Mouse (Mus musculus) ES-E14 (cell line): Measurements from ENCODE around the gene Ube2l6. TPM values are rescaled to one million over a fixed set of nuclear protein-coding genes. Genes with fewer than 3 reads are reported as not detected.

Source experiments
- DNase-seq: peaks from one replicate; pipeline ENCODE4 v3.0.0-alpha.2; 2013; ENCODE audit warnings: low read depth, low spot score
- H3K27ac ChIP-seq: 2 replicates; pipeline ENCODE4 v1.5.1; 2012; ENCODE audit warnings: low read depth, mild to moderate bottlenecking, low read length, moderate library complexity, mixed read lengths; ENCODE audit not compliant: poor library complexity, insufficient read depth, severe bottlenecking
- H3K36me3 ChIP-seq: 2 replicates; pipeline ENCODE4 v1.6.1; 2012; ENCODE audit warnings: mild to moderate bottlenecking, low read length, moderate library complexity, mixed read lengths; ENCODE audit not compliant: control insufficient read depth, poor library complexity, insufficient read depth, severe bottlenecking
- H3K4me1 ChIP-seq, 2 experiments: fragments of 150-350 bp in 1 of 2; sonication (generic) in 1 of 2; 2 replicates each; pipeline ENCODE4 v1.6.1; 2012; ENCODE audit warnings: low read length in 2 of 2, mild to moderate bottlenecking in 1 of 2, mixed read lengths in 1 of 2; ENCODE audit not compliant: control insufficient read depth in 2 of 2, insufficient read depth in 2 of 2, poor library complexity in 1 of 2
- H3K4me3 ChIP-seq, 2 experiments: fragments of 150-350 bp in 1 of 2; sonication (generic) in 1 of 2; 2 replicates each; pipeline ENCODE4 v1.5.1; 2012; ENCODE audit warnings: low read length in 2 of 2, low read depth in 1 of 2, mild to moderate bottlenecking in 1 of 2, mixed read lengths in 1 of 2; ENCODE audit not compliant: insufficient read depth in 1 of 2, poor library complexity in 1 of 2, severe bottlenecking in 1 of 2
- H3K9ac ChIP-seq: 2 replicates; pipeline ENCODE4 v1.6.1; 2012; ENCODE audit warnings: low read depth, mild to moderate bottlenecking, low read length, mixed read lengths; ENCODE audit not compliant: poor library complexity, insufficient read depth, severe bottlenecking
- H3K9me3 ChIP-seq: fragments of 150-350 bp; sonication (generic); 2 replicates; pipeline ENCODE4 v1.6.1; 2012; ENCODE audit warnings: low read depth, mild to moderate bottlenecking, low read length; ENCODE audit not compliant: control insufficient read depth, insufficient read depth
- CHD2 ChIP-seq: IDR thresholded peaks from 2 replicates; pipeline ENCODE4 v1.6.1; 2014; ENCODE audit warnings: mild to moderate bottlenecking, low read depth, low read length, inconsistent platforms
- HCFC1 ChIP-seq: IDR thresholded peaks from 2 replicates; pipeline ENCODE4 v1.6.1; 2012; ENCODE audit warnings: low read length, inconsistent platforms, borderline replicate concordance; ENCODE audit not compliant: insufficient read depth
- MAFK ChIP-seq: IDR thresholded peaks from 2 replicates; pipeline ENCODE4 v1.6.1; 2014; ENCODE audit warnings: mild to moderate bottlenecking, low read depth, low read length, inconsistent platforms; ENCODE audit not compliant: insufficient read depth
- ZC3H11A ChIP-seq: IDR thresholded peaks from 2 replicates; pipeline ENCODE4 v1.6.1; 2012; ENCODE audit warnings: low read depth, mild to moderate bottlenecking, inconsistent platforms, low read length, borderline replicate concordance
- ZNF384 ChIP-seq: IDR thresholded peaks from 2 replicates; pipeline ENCODE4 v1.6.1; 2012; ENCODE audit warnings: low read depth, low read length, inconsistent platforms
- in situ Hi-C, 2 experiments: fragments of 600-800 bp; cut with MboI; formaldehyde crosslinking; loops; one replicate each; pipeline ENCODE4 v1.15.1; 2025; ENCODE audit warnings: low sequenced_read_pairs in 2 of 2, inconsistent platforms in 1 of 2; ENCODE audit not compliant: unreplicated experiment in 2 of 2
- total RNA-seq: library from RNA; depleted of rRNA; stranded (reverse); fragments of 300-350 nt; gene quantifications from 2 replicates; pipeline ENCODE4 v1.2.3, GENCODE M21; 2012; rRNA removed

Gene Ube2l6
- 0.58 and 1.9 TPM in 2 replicates for total RNA-seq

DNA sequence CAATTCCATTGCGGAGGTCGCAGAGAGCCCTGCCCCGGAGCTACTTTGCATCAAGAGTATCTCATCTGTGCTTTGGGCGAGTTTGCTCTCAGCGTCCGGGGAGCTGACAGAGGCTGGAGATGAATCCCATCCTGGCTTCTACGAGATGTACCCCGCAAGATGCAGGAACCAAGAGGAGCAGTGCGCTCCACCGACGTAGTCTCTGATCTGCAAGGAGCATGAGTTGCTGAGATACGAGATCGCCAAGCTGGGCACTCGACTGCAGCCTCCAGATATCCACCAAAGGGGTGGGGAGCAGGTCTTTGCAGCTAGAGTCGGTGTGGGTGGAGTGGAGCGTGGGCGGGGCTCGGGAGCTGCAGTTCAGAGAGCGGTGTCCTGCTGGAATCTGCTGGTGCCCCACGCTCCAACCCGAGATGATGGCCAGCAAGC, at the start of gene Ube2l6:
Ube2l6 (plus strand) TSS at position 336 of the 429 bp plus-strand sequence.
- Histone ChIP-seq H3K27ac (no peak within 1 kb of the TSS), H3K4me1 (peaks cover 0 to 2% of the 10 kb centered on the region in 2 experiments; a peak in 1 of 4 replicates), H3K36me3 (no peaks in the 10 kb centered on the region), H3K4me3 (peak within 1 kb of the TSS; percentile 65 to 72), H3K9ac (peak within 1 kb of the TSS; percentile 23; the same call in 1 of the 2 replicates), H3K9me3 (no peaks in the 10 kb centered on the region)
- no peak for TF ChIP-seq MAFK
- no peak for TF ChIP-seq CHD2
- peak; percentile 37 for DNase-seq
- in situ Hi-C loops: no loop called here

DNA sequence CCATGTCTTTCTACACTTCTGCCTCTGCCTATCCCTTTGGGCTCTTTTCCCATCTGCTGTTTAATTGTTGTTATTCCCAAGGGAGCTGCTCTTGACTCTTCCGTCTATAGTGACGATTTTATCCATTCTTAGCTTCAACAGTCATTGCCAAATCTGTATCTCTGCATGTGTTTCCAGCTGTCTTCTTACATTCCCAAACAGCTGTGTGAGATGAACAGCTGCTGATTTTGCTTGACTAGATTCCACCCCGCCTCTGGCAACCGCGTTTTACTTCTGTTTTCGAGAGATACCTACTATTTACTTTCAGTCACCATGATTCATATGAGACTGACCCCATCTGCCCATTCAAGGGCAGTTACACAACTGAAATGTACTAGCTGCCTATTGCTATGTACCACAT, 48.5 kb upstream of the Ube2l6 start:
- Histone ChIP-seq H3K9ac (no peak overlapping the region), H3K4me3 (no peak overlapping the region), H3K4me1 (no peaks in the 10 kb centered on the region), H3K27ac (no peak overlapping the region), H3K36me3 (no peaks in the 10 kb centered on the region), H3K9me3 (no peaks in the 10 kb centered on the region)
- DNase-seq: no peak
- in situ Hi-C loops: no loop called here
- no peak for TF ChIP-seq MAFK
- no peak for TF ChIP-seq ZNF384
- TF ChIP-seq HCFC1: no peak
- no peak for TF ChIP-seq ZC3H11A
- no peak for TF ChIP-seq CHD2

DNA sequence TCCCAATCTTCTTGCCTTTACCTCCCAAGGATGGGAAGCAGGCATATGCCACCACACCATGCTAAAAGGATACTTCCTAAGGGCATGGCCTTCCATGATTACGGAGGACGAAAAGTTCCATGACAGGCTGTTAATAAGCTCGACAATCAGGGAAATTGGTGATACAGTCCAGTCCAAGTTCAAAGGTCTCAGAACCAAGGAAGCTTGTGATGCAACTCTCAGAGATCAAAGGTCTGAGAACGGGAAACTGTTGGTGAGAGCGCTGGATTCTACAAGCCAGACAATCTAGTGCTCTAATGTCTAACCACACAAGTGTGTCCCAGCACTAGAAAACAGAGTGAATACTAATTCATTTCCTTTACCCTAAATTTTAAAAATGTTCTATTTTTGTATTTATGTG, 42.4 kb upstream of the Ube2l6 start:
- H3K27ac ChIP-seq: no peak overlapping the region
- H3K9me3 ChIP-seq: no peaks in the 10 kb centered on the region
- H3K36me3 ChIP-seq: no peaks in the 10 kb centered on the region
- in situ Hi-C loops: no loop called here
- H3K9ac ChIP-seq: no peak overlapping the region
- peaks cover 0 to 5% of the 10 kb centered on the region in 2 experiments; a peak in 1 of 4 replicates for H3K4me1 ChIP-seq
- DNase-seq: no peak
- TF ChIP-seq MAFK (no peak), ZC3H11A (no peak), HCFC1 (no peak), CHD2 (no peak), ZNF384 (no peak)
- no peak overlapping the region for H3K4me3 ChIP-seq

DNA sequence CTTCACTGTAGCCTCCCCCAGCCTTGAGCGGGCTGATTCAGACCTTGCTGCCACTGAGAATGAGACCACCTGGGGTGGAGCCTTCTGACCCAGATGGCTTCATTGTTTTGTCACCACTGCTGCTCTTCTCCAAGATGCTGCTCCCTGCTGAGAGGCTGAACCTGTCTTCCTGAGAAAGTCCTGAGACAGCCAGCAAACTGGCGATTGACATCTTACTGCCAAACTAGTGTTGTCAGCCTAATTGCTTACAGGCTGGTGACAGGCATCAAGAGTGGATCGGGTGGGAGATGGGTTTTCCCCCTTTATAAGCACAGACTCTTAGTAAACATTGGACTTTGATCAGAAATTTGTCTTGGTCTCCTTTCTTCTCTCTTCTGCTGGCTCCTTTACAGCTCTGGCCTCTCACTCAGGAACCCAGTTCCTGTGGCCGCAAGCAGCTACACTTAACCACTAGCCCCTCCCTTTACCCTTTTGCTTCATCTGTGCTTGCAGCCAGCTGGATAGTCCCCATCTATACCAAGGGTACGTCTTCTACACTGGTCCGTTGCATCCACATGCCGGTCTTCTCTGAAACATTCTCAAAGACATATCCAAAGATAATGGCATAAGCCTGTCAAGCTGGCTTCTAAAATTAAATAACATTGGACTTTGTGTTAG, 41.5 kb upstream of the Ube2l6 start:
- Histone ChIP-seq H3K36me3 (no peaks in the 10 kb centered on the region), H3K9ac (no peak overlapping the region), H3K4me1 (peaks cover 2 to 11% of the 10 kb centered on the region in 2 experiments; a peak in 3 of 4 replicates), H3K27ac (no peak overlapping the region), H3K4me3 (no peak overlapping the region), H3K9me3 (no peaks in the 10 kb centered on the region)
- in situ Hi-C loops: no loop called here
- DNase-seq: no peak
- TF ChIP-seq ZC3H11A: no peak
- TF ChIP-seq ZNF384: no peak
- TF ChIP-seq MAFK: no peak
- TF ChIP-seq HCFC1: no peak
- TF ChIP-seq CHD2: no peak
